Mouse (Mus musculus) limb, embryonic 15.5 days (tissue): Measurements from ENCODE around the gene Frmd4a. TPM values are rescaled to one million over a fixed set of nuclear protein-coding genes. Genes with fewer than 3 reads are reported as not detected.
"Not testable (repeated sequence)": the region's sequence is repeated elsewhere in the genome, so short reads cannot be mapped to it uniquely, and the experiment has no call there.

Experiments
- ATAC-seq: fragments of 200-750 bp; cut with Nextera tagmentation; 2 replicates; pipeline ENCODE4 v1.8.0; 2017; ENCODE audit warnings: low read depth, moderate TSS enrichment; ENCODE audit not compliant: insufficient number of reproducible peaks, low FRiP score, low TSS enrichment
- H3K27ac ChIP-seq: fragments of 300-500 bp; sonication (generic); 2 replicates; pipeline ENCODE4 v1.5.1; 2015; ENCODE audit warnings: moderate library complexity, mild to moderate bottlenecking, inconsistent platforms
- H3K27me3 ChIP-seq: fragments of 300-500 bp; sonication (generic); 2 replicates; pipeline ENCODE4 v1.6.1; 2015; ENCODE audit warnings: inconsistent platforms
- H3K36me3 ChIP-seq: fragments of 300-500 bp; sonication (generic); 2 replicates; pipeline ENCODE4 v1.6.1; 2015; ENCODE audit warnings: inconsistent platforms
- H3K4me1 ChIP-seq: fragments of 300-500 bp; sonication (generic); 2 replicates; pipeline ENCODE4 v1.6.1; 2015; ENCODE audit warnings: inconsistent platforms
- H3K4me2 ChIP-seq: fragments of 300-500 bp; sonication (generic); 2 replicates; pipeline ENCODE4 v1.6.1; 2015; ENCODE audit warnings: mild to moderate bottlenecking, inconsistent platforms
- H3K4me3 ChIP-seq: fragments of 300-500 bp; sonication (generic); 2 replicates; pipeline ENCODE4 v1.5.1; 2015; ENCODE audit warnings: mild to moderate bottlenecking, inconsistent platforms
- H3K9ac ChIP-seq: fragments of 300-500 bp; sonication (generic); 2 replicates; pipeline ENCODE4 v1.6.1; 2015; ENCODE audit warnings: inconsistent platforms
- H3K9me3 ChIP-seq: fragments of 300-500 bp; sonication (generic); 2 replicates; pipeline ENCODE4 v1.6.1; 2016; ENCODE audit warnings: inconsistent platforms
- WGBS: fragments of 180-500 bp; shearing (Covaris S2); methylation state at CpG from one replicate; pipeline ENCODE4 v1.1.7; 2015; 5-methylcytosine and 5-hydroxymethylcytosine counted together
- polyA plus RNA-seq: library from polyadenylated mRNA; unstranded; fragments of >200 nt; fragmentation: Nextera tagmentation; extraction: Ambion mirVana; gene quantifications from 2 replicates; pipeline ENCODE4 v1.2.1, GENCODE M21; 2015

Frmd4a gene
- polyA plus RNA-seq, 1 experiment from 2014 or later: 34.1 TPM

GRCm38 (mm10) chr2:4228510-4228909 is 211.0 kb downstream of the Frmd4a start:
- Histone ChIP-seq H3K4me3 (no peak overlapping the region), H3K27ac (no peak overlapping the region), H3K9ac (no peak overlapping the region), H3K9me3 (no peaks in the 10 kb centered on the region), H3K36me3 (no peaks in the 10 kb centered on the region), H3K4me1 (peaks cover 12% of the 10 kb centered on the region), H3K27me3 (no peaks in the 10 kb centered on the region), H3K4me2 (no peak overlapping the region)
- ATAC-seq: no peak
- 57% methylated on average over 3 of the region's 3 CpGs for WGBS

GRCm38 (mm10) chr2:4232335-4232734 is 214.8 kb downstream of the Frmd4a start:
- Histone ChIP-seq H3K4me3 (no peak overlapping the region), H3K4me1 (peaks cover 12% of the 10 kb centered on the region), H3K4me2 (no peak overlapping the region), H3K27me3 (no peaks in the 10 kb centered on the region), H3K27ac (no peak overlapping the region), H3K9ac (no peak overlapping the region), H3K9me3 (no peaks in the 10 kb centered on the region), H3K36me3 (no peaks in the 10 kb centered on the region)
- WGBS: 44% methylated on average over 3 of the region's 3 CpGs
- ATAC-seq: no peak

DNA sequence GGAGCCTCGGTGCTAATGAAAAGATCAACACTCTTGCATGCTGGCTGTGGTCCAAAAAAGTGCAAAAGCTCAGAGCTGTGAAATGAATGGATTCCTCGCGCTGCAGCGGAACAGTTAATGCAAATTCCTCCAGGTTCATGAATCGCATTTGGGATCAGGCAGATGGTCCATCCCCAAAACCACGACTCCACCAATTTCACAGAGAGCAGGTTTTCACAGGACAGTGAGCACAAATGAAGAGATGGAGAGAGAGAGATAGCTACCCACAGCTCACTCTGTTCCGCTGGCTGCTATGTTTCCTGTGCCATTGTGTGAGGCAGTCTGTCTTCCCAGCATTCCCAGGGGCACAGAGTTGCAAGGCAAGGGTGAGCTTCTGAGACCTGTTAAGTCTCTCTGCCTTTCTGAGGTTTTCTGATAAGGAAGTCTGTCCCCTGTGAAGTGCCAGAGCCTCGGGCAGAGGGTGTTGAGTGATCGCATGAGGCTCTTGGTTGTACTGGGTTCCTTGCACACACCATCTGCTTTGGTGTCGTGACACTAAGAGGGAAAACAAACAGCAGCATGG is 215.3 kb downstream of the Frmd4a start:
- no peak overlapping the region for H3K4me2 ChIP-seq
- 46% methylated on average over 10 of the region's 10 CpGs for WGBS
- H3K9ac ChIP-seq: no peak overlapping the region
- H3K4me1 ChIP-seq: peaks cover 8% of the 10 kb centered on the region
- H3K27ac ChIP-seq: no peak overlapping the region
- no peak overlapping the region for H3K4me3 ChIP-seq
- no peaks in the 10 kb centered on the region for H3K27me3 ChIP-seq
- H3K36me3 ChIP-seq: no peaks in the 10 kb centered on the region
- no peaks in the 10 kb centered on the region for H3K9me3 ChIP-seq
- no peak for ATAC-seq

DNA sequence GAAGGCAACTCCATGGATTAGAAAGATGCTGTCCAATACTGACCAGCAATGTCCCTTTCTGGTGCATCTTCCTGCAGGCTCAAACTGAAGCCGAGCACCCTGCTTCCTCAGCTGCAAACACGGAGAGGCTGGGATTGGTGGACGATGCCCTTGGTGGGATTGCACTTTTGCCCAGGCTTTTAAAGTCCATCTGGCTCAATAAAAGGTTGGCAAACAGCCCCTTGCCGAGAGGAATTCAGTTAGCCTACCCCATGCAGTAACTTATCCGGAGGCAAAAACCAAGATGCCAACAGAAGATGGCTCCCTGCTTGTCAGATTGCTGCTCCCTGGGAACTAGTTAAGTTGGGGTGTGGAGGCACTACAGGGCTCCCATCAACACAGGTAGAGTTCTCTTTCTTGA is 220.2 kb downstream of the Frmd4a start:
- 56% methylated on average over 5 of the region's 5 CpGs for WGBS
- no peak for ATAC-seq
- Histone ChIP-seq H3K9ac (no peak overlapping the region), H3K27me3 (no peaks in the 10 kb centered on the region), H3K9me3 (no peaks in the 10 kb centered on the region), H3K4me2 (no peak overlapping the region), H3K27ac (no peak overlapping the region), H3K4me1 (peaks cover 4% of the 10 kb centered on the region), H3K4me3 (no peak overlapping the region), H3K36me3 (no peaks in the 10 kb centered on the region)

GRCm38 (mm10) chr2:4249723-4250122 is 232.2 kb downstream of the Frmd4a start:
- Histone ChIP-seq H3K4me1 (peaks cover 16% of the 10 kb centered on the region), H3K4me2 (no peak overlapping the region), H3K36me3 (no peaks in the 10 kb centered on the region), H3K9ac (no peak overlapping the region), H3K4me3 (no peak overlapping the region), H3K27me3 (no peaks in the 10 kb centered on the region; the same call in 1 of the 2 replicates), H3K9me3 (no peaks in the 10 kb centered on the region), H3K27ac (no peak overlapping the region)
- 46% methylated on average over 6 of the region's 6 CpGs for WGBS
- no peak for ATAC-seq

GRCm38 (mm10) chr2:4252541-4253291 is 235.2 kb downstream of the Frmd4a start:
- Histone ChIP-seq H3K27me3 (no peaks in the 10 kb centered on the region; the same call in 1 of the 2 replicates), H3K36me3 (no peaks in the 10 kb centered on the region), H3K4me3 (no peak overlapping the region), H3K4me2 (no peak overlapping the region), H3K4me1 (peaks cover 16% of the 10 kb centered on the region), H3K9me3 (no peaks in the 10 kb centered on the region), H3K9ac (no peak overlapping the region), H3K27ac (peak overlapping the region; percentile 67)
- WGBS: 25% methylated on average over 9 of the region's 9 CpGs
- no peak for ATAC-seq

DNA sequence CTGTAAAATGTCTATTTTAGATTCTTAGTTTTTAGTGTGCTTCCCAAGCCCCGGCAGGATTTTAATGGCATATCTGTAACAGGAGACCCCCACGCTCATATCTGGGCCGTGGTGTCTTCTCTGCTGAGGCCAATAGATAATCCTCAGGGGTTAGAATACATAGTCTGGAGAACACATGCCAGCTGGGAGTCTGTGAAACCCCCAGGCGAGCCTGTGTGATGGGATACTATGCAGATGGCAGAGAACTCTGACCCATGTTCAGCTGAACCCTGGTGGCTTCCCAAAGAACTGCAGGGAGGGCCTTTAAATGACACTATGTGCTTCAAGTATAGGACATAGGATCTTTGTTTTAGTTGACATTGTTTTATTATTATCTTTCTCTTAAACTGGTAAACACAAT is 235.8 kb downstream of the Frmd4a start:
- 12% methylated on average over 4 of the region's 4 CpGs for WGBS

GRCm38 (mm10) chr2:4254083-4254482 is 236.6 kb downstream of the Frmd4a start:
- 39% methylated on average over 5 of the region's 5 CpGs for WGBS
- no peak overlapping the region for H3K9ac ChIP-seq
- H3K27me3 ChIP-seq: no peaks in the 10 kb centered on the region; the same call in 1 of the 2 replicates
- no peak overlapping the region for H3K4me3 ChIP-seq
- H3K27ac ChIP-seq: no peak overlapping the region
- H3K4me1 ChIP-seq: peaks cover 16% of the 10 kb centered on the region
- no peak overlapping the region for H3K4me2 ChIP-seq
- no peaks in the 10 kb centered on the region for H3K9me3 ChIP-seq
- ATAC-seq: no peak
- H3K36me3 ChIP-seq: no peaks in the 10 kb centered on the region

More for the DNA sequence above, 235.8 kb downstream of the Frmd4a start:
- no peaks in the 10 kb centered on the region for H3K9me3 ChIP-seq
- no peak overlapping the region for H3K9ac ChIP-seq
- H3K4me3 ChIP-seq: no peak overlapping the region
- H3K27ac ChIP-seq: peak overlapping the region; percentile 67
- no peaks in the 10 kb centered on the region for H3K36me3 ChIP-seq
- ATAC-seq: peak; percentile 74; the same call in 1 of the 2 replicates
- no peak overlapping the region for H3K4me2 ChIP-seq
- H3K4me1 ChIP-seq: peaks cover 16% of the 10 kb centered on the region
- no peaks in the 10 kb centered on the region; the same call in 1 of the 2 replicates for H3K27me3 ChIP-seq

GRCm38 (mm10) chr2:4256242-4256641 is 238.7 kb downstream of the Frmd4a start:
- peaks cover 16% of the 10 kb centered on the region for H3K4me1 ChIP-seq
- no peak overlapping the region for H3K4me3 ChIP-seq
- 88% methylated on average over 2 of the region's 2 CpGs for WGBS
- H3K36me3 ChIP-seq: no peaks in the 10 kb centered on the region
- H3K27ac ChIP-seq: no peak overlapping the region
- no peak overlapping the region for H3K4me2 ChIP-seq
- H3K9me3 ChIP-seq: no peaks in the 10 kb centered on the region
- no peak overlapping the region for H3K9ac ChIP-seq
- ATAC-seq: no peak
- H3K27me3 ChIP-seq: no peaks in the 10 kb centered on the region; the same call in 1 of the 2 replicates

GRCm38 (mm10) chr2:4257604-4258003 is 240.1 kb downstream of the Frmd4a start:
- no peak for ATAC-seq
- Histone ChIP-seq H3K4me2 (no peak overlapping the region), H3K9me3 (no peaks in the 10 kb centered on the region), H3K9ac (no peak overlapping the region), H3K4me1 (peaks cover 9% of the 10 kb centered on the region), H3K36me3 (no peaks in the 10 kb centered on the region), H3K27me3 (no peaks in the 10 kb centered on the region), H3K4me3 (no peak overlapping the region), H3K27ac (no peak overlapping the region)
- WGBS: 79% methylated on average over 1 of the region's 1 CpGs

- ATAC-seq, H3K4me1 ChIP-seq, H3K4me2 ChIP-seq, H3K9me3 ChIP-seq, H3K27ac ChIP-seq, H3K4me3 ChIP-seq, H3K27me3 ChIP-seq, H3K9ac ChIP-seq, H3K36me3 ChIP-seq: not testable (repeated sequence)
- WGBS: 90% methylated on average over 12 of the region's 12 CpGs
Measured at GRCm38 (mm10) chr2:4258803-4259202, 241.3 kb downstream of the Frmd4a start.

- Histone ChIP-seq H3K27ac (no peak overlapping the region), H3K4me3 (no peak overlapping the region)
- no peak for ATAC-seq
Measured at GRCm38 (mm10) chr2:4260324-4261058, 243.0 kb downstream of the Frmd4a start.

More at GRCm38 (mm10) chr2:4260324-4261058, 243.0 kb downstream of the Frmd4a start:
- Histone ChIP-seq H3K9me3 (no peaks in the 10 kb centered on the region), H3K4me2 (no peak overlapping the region), H3K9ac (no peak overlapping the region), H3K36me3 (no peaks in the 10 kb centered on the region), H3K27me3 (no peaks in the 10 kb centered on the region), H3K4me1 (no peaks in the 10 kb centered on the region)
- WGBS: 77% methylated on average over 10 of the region's 10 CpGs
